Mouse (Mus musculus): ENCODE data around the gene Gpr107. TPM values are rescaled to one million over a fixed set of nuclear protein-coding genes. Genes with fewer than 3 reads are reported as not detected.

Gpr107 gene
- total RNA-seq, 2 experiments from 2014 or later, result 19.2 to 23.8 TPM

GRCm38 (mm10) chr2:31182786-31183330 lies 30.7 kb downstream of the Gpr107 start:
- intact Hi-C loops (cut with DNase I), result no loop called here

GRCm38 (mm10) chr2:31183830-31184229 lies 31.7 kb downstream of the Gpr107 start:
- no peak for DNase-seq
- intact Hi-C loops (cut with DNase I), result no loop called here

More at GRCm38 (mm10) chr2:31182786-31183330, 30.7 kb downstream of the Gpr107 start:
- DNase-seq, result no peak

GRCm38 (mm10) chr2:31188691-31189090 lies 36.6 kb downstream of the Gpr107 start:
- intact Hi-C loops (cut with DNase I), result no loop called here
- DNase-seq, result no peak

DNA sequence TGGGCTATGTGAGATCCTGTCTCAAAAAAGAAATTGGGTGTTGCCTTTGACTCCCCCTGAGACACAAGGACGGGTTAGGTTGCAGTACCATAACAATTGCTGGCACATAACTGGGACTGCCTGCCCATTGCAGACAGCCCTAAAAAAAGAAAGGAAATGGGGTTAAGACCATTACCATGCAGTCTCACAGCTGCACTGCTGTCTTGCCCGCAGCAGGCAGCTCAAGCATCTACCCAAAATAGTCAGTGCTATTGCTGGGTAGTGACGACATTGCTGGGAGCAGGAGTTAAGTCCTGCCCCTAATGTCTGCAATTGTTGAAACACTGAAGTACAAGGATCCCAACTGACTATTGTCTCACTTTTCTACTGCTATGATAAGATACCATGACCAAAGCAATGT lies 37.5 kb downstream of the Gpr107 start:
- no peak for DNase-seq
- intact Hi-C loops (cut with DNase I), result loop anchor here (5.0 kb wide), 1 partner anchor 193 kb away; no protein-coding TSS in a partner anchor

DNA sequence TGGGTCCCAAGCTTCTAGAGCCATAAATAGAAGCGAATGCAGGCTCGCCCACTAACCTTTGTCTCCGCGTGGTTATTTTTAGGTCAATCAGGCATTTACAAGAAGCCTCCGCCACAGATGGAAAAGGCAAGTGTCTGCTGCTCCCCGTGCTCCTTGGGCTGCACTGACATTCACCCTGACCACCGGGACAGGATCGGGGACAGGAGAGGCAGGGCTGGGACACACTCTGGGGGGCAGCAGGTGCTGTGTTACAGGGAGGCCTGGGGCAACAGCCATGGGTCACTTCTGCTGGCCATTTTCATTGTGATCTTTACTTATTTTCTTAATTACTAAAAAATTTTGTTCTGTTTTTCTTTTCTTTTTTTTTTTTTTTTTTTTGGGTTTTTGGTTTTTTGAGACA lies 39.6 kb downstream of the Gpr107 start:
- no peak for DNase-seq
- intact Hi-C loops (cut with DNase I), result loop anchor here (5.0 kb wide), 1 partner anchor 191 kb away; no protein-coding TSS in a partner anchor

DNA sequence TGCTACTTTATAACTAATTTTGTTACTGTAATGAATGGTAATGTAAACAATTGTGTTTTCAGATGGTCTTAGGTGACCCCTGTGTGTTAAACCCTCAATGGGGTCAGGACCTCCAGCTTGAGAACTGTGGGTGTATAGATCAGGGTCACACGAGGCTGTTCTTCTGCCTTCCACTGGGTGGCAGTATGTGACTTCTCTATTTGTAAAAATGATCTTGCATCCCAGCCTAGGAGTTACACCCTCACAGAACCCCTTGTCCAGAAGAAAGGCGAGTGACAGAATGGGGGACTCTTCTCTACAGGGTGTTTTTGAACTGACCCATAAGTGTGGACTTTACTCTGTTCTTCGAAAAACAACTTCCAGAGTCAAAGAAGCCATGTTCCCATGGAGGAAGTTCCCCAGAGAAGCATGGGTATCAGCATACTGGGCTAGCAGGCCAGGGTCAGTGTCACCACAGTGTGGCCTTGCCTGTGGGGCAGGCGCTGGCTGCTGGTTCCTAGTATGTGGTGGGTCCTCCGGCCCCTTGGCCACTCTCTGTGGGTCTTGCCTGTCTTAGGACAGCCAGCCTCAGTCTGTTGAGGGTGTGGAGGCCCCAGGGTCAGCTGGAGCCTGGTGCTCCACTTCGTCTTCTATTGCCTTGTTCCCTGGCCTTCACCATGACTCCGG lies 42.4 kb downstream of the Gpr107 start:
- DNase-seq, result no peak
- intact Hi-C loops (cut with DNase I), result loop anchor here (5.0 kb wide), 2 partner anchors 78 to 188 kb away; no protein-coding TSS in a partner anchor

DNA sequence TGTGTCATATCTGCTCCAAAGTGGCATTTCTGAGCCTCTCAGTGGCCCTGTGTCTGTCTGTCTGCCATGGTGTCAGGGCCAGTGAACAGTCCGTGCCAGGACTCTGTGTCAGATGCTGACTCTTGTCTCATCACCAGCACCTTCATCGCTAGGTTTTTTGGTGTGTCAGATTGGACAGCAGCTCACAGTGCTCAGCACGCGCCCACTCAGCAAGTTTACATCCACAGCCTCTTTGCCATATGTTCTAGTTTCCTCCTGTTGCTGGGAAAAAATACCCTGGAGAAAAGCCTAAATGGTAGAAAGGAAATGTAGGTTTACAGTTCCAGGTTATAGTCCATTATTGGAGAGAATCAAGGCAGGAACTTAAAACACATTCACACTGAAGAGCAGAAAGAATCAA lies 46.5 kb downstream of the Gpr107 start:
- intact Hi-C loops (cut with DNase I), result loop anchor here (5.0 kb wide), 1 partner anchor 74 kb away; no protein-coding TSS in a partner anchor
- no peak for DNase-seq

DNA sequence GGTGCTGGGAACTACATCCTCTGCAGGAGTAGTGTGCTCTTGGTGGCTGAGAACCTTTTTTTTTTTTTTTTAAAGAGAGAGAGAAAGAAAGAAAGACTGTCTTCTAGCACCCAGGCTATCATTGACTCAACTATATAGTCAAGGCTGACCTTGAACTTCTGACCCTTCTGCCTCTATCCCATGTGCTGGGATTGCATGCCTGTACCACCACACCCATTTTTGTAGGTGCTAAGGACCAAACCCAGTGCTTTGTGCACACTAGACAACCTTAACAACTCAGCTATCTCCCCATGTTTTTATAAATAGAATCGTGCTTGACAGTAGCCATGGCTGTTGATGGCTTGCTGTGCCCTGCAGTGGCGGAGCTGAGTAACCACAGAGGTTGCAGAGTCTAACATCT lies 47.9 kb downstream of the Gpr107 start:
- intact Hi-C loops (cut with DNase I), result loop anchor here (5.0 kb wide), 1 partner anchor 42 kb away; no protein-coding TSS in a partner anchor
- no peak for DNase-seq

DNA sequence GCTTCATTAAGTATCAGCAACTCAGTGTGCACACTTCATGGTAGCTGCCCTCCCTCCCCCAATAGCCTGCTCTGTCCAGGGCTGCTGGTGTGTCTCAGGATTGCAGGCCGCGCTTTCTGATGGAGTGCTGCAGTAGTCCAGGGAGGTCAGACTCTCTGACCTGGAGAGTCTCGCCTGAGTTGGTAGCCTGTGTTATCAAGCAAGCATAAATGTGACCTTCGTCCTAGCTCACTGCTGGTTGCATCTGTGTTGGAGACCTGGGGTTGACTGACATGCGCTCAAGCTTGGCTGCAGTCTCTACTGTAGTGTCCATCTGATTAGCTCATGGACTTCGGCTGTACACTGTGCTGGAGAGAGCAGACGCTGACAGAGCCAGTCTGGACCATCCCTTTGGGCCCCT lies 49.7 kb downstream of the Gpr107 start:
- DNase-seq, result no peak
- intact Hi-C loops (cut with DNase I), result loop anchor here (5.0 kb wide), 1 partner anchor 40 kb away; no protein-coding TSS in a partner anchor

GRCm38 (mm10) chr2:31202357-31202756 lies 50.2 kb downstream of the Gpr107 start:
- intact Hi-C loops (cut with DNase I), result loop anchor here (5.0 kb wide), 1 partner anchor 40 kb away; no protein-coding TSS in a partner anchor
- DNase-seq, result no peak

DNA sequence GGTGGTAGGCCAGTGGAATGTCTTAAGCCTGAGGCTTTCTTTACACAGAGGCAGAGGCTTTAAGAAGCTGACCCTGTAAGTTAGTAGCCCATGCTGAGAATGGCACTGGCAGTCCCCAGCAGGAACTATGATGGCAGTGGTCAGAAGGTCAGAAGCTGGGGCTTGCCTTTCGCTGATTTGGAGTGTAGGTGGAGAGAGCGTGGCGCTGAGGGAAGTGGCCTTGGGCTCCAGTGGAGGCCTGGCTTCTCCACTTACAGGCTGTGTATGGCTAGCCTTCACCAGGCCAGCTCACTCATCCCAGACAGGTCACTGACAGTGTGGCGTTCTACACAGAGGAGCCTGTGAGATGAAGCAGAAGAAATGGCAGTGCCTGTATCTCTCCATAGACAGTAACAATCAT lies 50.8 kb downstream of the Gpr107 start:
- DNase-seq, result no peak
- intact Hi-C loops (cut with DNase I), result loop anchor here (5.0 kb wide), 1 partner anchor 39 kb away; no protein-coding TSS in a partner anchor

DNA sequence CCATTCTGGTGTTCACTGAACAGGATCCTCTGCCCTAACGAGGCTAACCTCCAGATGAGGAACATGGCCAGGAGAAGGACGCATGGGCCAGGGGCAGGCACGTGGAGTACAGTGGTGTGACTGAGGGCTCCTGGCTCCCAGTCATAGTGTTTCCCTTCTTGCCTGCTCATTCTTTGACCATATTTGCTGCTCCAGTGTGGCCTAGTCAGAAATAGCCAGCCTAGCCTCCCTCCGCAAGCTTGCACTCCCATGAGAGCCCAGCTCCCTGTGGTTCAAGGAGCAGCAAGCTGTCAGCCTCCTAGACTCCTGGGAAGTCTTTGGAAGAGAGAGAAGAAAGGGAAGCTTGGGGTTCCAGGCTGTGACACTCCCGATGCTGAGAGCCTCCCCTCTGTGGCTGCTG lies 52.6 kb downstream of the Gpr107 start:
- DNase-seq, result no peak
- intact Hi-C loops (cut with DNase I), result loop anchor here (5.0 kb wide), 1 partner anchor 38 kb away; no protein-coding TSS in a partner anchor

DNA sequence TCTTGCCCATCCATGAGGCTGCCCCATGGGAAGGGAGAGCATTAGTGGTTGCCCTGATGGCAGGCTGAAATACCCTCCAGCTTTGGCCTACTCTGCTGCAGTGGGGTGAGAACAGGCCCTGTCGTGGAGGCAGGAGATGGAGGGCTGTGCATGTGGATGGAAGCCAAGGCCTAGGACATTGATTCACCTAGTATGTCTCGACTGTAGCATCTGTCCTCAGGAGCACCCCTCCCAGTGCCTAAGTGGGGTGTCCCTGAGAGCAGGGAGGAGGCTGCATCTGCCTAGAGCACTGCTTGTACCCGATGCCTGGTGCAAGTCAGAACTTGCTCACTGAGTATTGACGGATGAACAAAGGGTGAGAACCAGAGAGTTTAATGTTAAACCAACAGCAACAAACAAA lies 54.1 kb downstream of the Gpr107 start:
- no peak for DNase-seq
- intact Hi-C loops (cut with DNase I), result no loop called here

DNA sequence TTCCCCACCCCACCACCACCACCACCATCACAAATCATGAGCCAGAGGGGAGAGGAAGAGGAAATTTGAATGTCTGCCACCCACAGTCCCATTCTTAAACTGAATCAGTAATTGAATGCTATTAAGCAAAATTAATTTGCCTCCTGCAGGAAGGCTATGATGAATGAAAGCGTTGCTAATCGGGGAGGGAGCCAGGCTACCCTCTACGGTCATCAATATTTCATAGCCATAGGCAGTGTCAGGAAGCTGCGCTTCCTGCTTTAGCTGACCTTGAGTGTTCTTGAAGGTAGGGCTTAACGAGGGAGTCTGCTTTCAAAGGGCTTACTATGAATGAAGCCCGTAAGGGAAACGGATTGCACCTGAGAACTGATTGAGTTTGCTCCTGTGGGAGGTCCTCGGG lies 54.8 kb downstream of the Gpr107 start:
- no peak for DNase-seq
- intact Hi-C loops (cut with DNase I), result no loop called here

DNA sequence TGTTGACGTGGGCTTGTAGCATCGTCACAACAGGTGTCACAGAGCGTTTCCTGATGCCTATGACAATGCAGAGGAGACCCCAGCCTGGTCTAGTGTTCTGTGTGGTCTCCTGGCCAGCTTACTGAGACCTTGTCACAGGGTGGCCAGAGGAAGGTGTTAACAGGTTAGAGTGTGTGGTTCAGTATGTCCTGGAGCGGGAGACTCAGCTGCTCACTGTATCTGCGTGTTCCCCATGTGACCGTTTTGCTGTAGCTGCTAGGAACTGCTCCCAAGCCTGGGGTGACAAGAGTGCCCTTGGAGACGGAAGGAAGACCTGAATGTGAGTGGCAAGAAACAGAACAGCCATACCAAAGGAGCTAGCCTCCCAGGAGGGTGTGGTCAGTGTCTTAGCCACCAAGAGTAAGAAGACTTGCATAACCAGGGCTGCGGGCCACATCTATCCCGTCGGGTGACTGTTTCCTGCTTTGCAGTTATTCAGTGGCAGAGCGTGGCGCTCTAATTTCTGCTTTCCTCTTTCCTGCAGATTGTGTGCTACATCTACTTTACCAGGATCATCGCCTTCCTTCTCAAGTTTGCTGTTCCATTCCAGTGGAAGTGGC lies 56.5 kb downstream of the Gpr107 start:
- intact Hi-C loops (cut with DNase I), result no loop called here

DNA sequence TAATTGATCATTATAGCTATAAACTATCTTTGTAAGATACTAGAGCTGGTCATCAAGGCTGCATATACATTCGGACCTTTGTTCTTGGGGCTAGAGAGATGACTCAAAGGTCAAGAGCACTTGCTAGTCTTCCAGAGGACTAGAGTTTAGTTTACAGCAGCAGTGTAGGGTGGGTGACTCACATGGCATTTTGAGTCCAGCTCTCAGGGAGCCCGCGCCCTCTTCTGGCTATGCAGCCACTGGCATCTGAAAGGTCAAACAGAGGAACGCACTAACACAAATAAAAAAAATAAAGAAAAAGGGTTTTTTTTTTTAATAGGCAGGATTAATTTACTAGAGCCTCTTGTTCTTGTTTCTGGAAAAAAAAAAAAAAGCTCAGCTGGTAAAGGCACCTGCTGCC lies 57.4 kb downstream of the Gpr107 start:
- intact Hi-C loops (cut with DNase I), result no loop called here
- DNase-seq, result no peak

More for the DNA sequence above, 56.5 kb downstream of the Gpr107 start:
- no peak for DNase-seq

- DNase-seq, result no peak
- intact Hi-C loops (cut with DNase I), result no loop called here
Measured at GRCm38 (mm10) chr2:31210144-31210847, 58.2 kb downstream of the Gpr107 start.

DNA sequence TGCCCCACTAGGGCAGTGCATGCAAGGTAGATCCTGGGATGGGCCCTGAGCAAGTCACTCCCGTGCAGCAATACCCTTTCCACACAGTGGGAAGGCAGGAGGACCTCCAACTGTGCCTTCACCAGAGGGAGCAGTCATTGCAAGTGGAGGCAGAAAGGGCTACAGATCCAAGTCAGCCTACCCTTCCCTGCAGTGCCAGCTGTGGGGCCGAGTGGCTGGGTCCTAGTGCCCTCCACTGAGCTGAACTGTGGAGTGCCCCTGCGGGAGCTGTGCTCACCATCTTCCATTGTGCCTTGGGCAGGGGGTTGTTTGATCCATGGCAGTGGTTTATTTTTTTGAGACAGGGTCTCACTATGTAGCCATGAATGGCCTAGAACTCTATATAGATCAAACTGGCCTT lies 59.1 kb downstream of the Gpr107 start:
- intact Hi-C loops (cut with DNase I), result no loop called here
- DNase-seq, result no peak

- intact Hi-C loops (cut with DNase I), result no loop called here
- DNase-seq, result no peak
Measured at GRCm38 (mm10) chr2:31214211-31214796, 62.2 kb downstream of the Gpr107 start.

DNA sequence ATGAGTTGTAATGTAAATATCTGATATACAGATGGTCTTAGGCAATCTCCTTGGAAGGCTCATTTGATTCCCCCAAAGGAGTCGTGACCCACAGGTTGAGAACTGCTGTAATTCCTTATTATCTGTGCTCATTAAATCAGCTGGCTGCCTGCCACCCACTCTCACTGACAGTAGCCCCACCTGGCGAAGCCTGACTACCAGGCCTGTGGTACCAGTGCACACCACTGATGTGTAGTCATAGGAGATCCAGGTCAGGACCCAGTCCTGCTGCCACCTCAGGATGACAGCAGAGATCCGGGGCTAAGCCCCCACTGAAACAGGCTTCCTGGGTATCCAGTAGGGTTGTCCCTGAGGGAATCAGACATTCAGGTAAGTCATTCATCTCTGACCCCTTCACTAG lies 66.5 kb downstream of the Gpr107 start:
- intact Hi-C loops (cut with DNase I), result no loop called here
- no peak for DNase-seq

- DNase-seq, result no peak
- intact Hi-C loops (cut with DNase I), result no loop called here
Measured at GRCm38 (mm10) chr2:31219470-31219869, 67.4 kb downstream of the Gpr107 start.

Data from gastrocnemius, postnatal 36 days (tissue).